ENCODE assay signal across 9 mouse cellular contexts in genomic region chr1:119494024-119494711, GRCm38 (mm10). TPM values are rescaled to one million over a fixed set of nuclear protein-coding genes. Genes with fewer than 3 reads are reported as not detected.
DNase-seq lines count a peak whose midpoint lies in the region; ATAC-seq and TF ChIP-seq lines count a peak whose summit lies in the region.
"Had no signal": no experiment of that assay in that cellular context is flagged by ENCODE, and none has a peak within 500 bp of the region (broad histone marks: within the 10 kb centered on the region; RNA-seq: fewer than 3 reads in every experiment).

No protein-coding gene starts in this region.

- no peaks in the 10 kb centered on the region for H3K9me3 ChIP-seq in liver, embryonic 14.5 days (ENCODE audit: control insufficient read depth, low read length)
- no peaks in the 10 kb centered on the region for H3K9me3 ChIP-seq in MEL (replicated peaks; ENCODE audit: insufficient read depth, low read length)
- H3K9me3 ChIP-seq: midbrain, embryonic 12.5 days had no signal

- peaks cover 1% of the 10 kb centered on the region; the same call in 1 of the 2 replicates for H3K79me2 ChIP-seq in MEL (ENCODE audit: control insufficient read depth, insufficient read depth, low read length, poor library complexity)

- ATAC-seq in liver, embryonic 14.5 days (ENCODE audit: insufficient read depth) = no peak

- no peaks in the 10 kb centered on the region for H3K36me3 ChIP-seq in liver, embryonic 14.5 days (replicated peaks; ENCODE audit: control insufficient read depth, insufficient read depth, low read depth)
- H3K36me3 ChIP-seq in MEL (ENCODE audit: control insufficient read depth in 1 of 2, insufficient read depth in 2 of 2, low read length in 2 of 2) = peaks cover 0 to 5% of the 10 kb centered on the region in 2 experiments; a peak in 2 of 4 replicates
- H3K36me3 ChIP-seq: midbrain, embryonic 12.5 days had no signal

- TF ChIP-seq EP300 in liver, embryonic 14.5 days (IDR thresholded peaks at IDR 0.05; ENCODE audit: low read depth) = no peak
- no peak for TF ChIP-seq EP300 in MEL (IDR thresholded peaks at IDR 0.05; ENCODE audit: low read depth in 1 of 2, low read length in 2 of 2)

- DNase-seq in heart, adult 11 months = peak; percentile 97
- no peak for DNase-seq in heart, adult 8-10 months (ENCODE audit: low spot score)
- no peak for DNase-seq in liver, embryonic 14.5 days (ENCODE audit: low read depth in 3 of 3, low spot score in 3 of 3)
- DNase-seq in liver (no peak), MEL (ENCODE audit: low read depth, low spot score) (peak; percentile 51)
- DNase-seq in heart, postnatal 4 days = peak; percentile 77
- no peak for DNase-seq in right cerebral cortex, postnatal 4 days
- DNase-seq in urinary bladder, postnatal 10 days (ENCODE audit: low spot score) = no peak

- H3K4me1 ChIP-seq in liver, embryonic 14.5 days (replicated peaks; ENCODE audit: control insufficient read depth in 2 of 2, insufficient read depth in 2 of 2, low read length in 1 of 2) = peaks cover 0 to 17% of the 10 kb centered on the region in 2 experiments; a peak in 2 of 4 replicates
- peaks cover 0 to 6% of the 10 kb centered on the region in 2 experiments; a peak in 2 of 4 replicates for H3K4me1 ChIP-seq in MEL (ENCODE audit: control insufficient read depth in 1 of 2, insufficient read depth in 2 of 2, low read length in 2 of 2)
- H3K4me1 ChIP-seq: midbrain, embryonic 12.5 days had no signal

- 70% methylated on average over 2 of the region's 2 CpGs for WGBS in liver, embryonic 14.5 days (ENCODE audit: insufficient replicate concordance)

- peak; percentile 34; the same call in 1 of the 2 replicates for TF ChIP-seq CTCF in liver, embryonic 14.5 days (IDR thresholded peaks at IDR 0.05; ENCODE audit: low read depth)
- peak; percentile 56 to 62 (median 58) for TF ChIP-seq CTCF in MEL (IDR thresholded peaks at IDR 0.05 in 2 of 3, conservative IDR thresholded peaks at IDR 0.05 in 1 of 3; ENCODE audit: control insufficient read depth in 1 of 3, insufficient read depth in 1 of 3, low read depth in 2 of 3, low read length in 3 of 3, poor library complexity in 1 of 3, severe bottlenecking in 1 of 3)

- H3K27ac ChIP-seq in liver, embryonic 14.5 days = no peak overlapping the region
- no peak overlapping the region for H3K27ac ChIP-seq in MEL (ENCODE audit: control insufficient read depth, low read depth, low read length)
- H3K27ac ChIP-seq: midbrain, embryonic 12.5 days had no signal

- H3K4me3 ChIP-seq in liver, embryonic 14.5 days (ENCODE audit: insufficient read depth in 1 of 2, low read depth in 2 of 2, low read length in 2 of 2) = no peak overlapping the region
- no peak overlapping the region for H3K4me3 ChIP-seq in MEL (ENCODE audit: control insufficient read depth in 1 of 2, insufficient read depth in 1 of 2, low read depth in 2 of 2, low read length in 2 of 2)
- H3K4me3 ChIP-seq: midbrain, embryonic 12.5 days had no signal

- TF ChIP-seq RAD21 in MEL (IDR thresholded peaks at IDR 0.05; ENCODE audit: low read depth, low read length) = peak; percentile 19

- TF ChIP-seq POLR2A in MEL (IDR thresholded peaks at IDR 0.05; ENCODE audit: control insufficient read depth in 1 of 2, insufficient read depth in 1 of 2, low read depth in 1 of 2, low read length in 2 of 2, poor library complexity in 1 of 2) = no peak

- H3K27me3 ChIP-seq in liver, embryonic 14.5 days (ENCODE audit: control insufficient read depth, insufficient read depth, low read length) = no peaks in the 10 kb centered on the region
- H3K27me3 ChIP-seq in MEL (ENCODE audit: control insufficient read depth in 1 of 2, insufficient read depth in 2 of 2, low read length in 2 of 2) = no peaks in the 10 kb centered on the region
- H3K27me3 ChIP-seq: midbrain, embryonic 12.5 days had no signal

- H3K4me2 ChIP-seq in liver, embryonic 14.5 days (ENCODE audit: low read depth) = no peak overlapping the region
- H3K4me2 ChIP-seq: midbrain, embryonic 12.5 days had no signal

- H3K9ac ChIP-seq in liver, embryonic 14.5 days (replicated peaks) = no peak overlapping the region
- H3K9ac ChIP-seq in MEL (ENCODE audit: control insufficient read depth, low read depth, low read length, poor library complexity, severe bottlenecking) = no peak overlapping the region
- H3K9ac ChIP-seq: midbrain, embryonic 12.5 days had no signal

TF ChIP-seq in MEL, 35 proteins besides CTCF, POLR2A, EP300 and RAD21:
- TF ChIP-seq ZNF384 (IDR thresholded peaks at IDR 0.05; ENCODE audit: low read depth, low read length) (no peak), RCOR1 (IDR thresholded peaks at IDR 0.05; ENCODE audit: low read depth, low read length) (no peak), UBTF (IDR thresholded peaks at IDR 0.05; ENCODE audit: borderline replicate concordance, insufficient read depth, low read depth, low read length) (no peak), MAX (IDR thresholded peaks at IDR 0.05; ENCODE audit: low read length) (peak; percentile 31; the same call in 1 of the 2 replicates), TBP (IDR thresholded peaks at IDR 0.05; ENCODE audit: low read depth, low read length) (no peak), SMC3 (IDR thresholded peaks at IDR 0.05; ENCODE audit: low read depth, low read length) (peak; percentile 58)

RNA-seq across cellular contexts. Expression of gene Ralb, which starts 10.4 kb away (rescaled TPM):
- 10 to 100 TPM; 22.7 to 29.9 (median 27.2) TPM for total RNA-seq in heart, adult 8-10 months (2022)
- 8.7 and 11.6 TPM in 2 replicates for polyA plus RNA-seq in liver, embryonic 14.5 days (2012; rRNA removed)
- 25.7 and 26.0 TPM in 2 replicates for polyA plus RNA-seq in liver, embryonic 14.5 days (2014; fragmentation: Nextera tagmentation; extraction: Ambion mirVana)
- 26.2 and 28.0 TPM in 2 replicates for total RNA-seq in MEL (2012; rRNA removed)
- polyA plus RNA-seq in MEL (2012; ENCODE audit: insufficient read depth in 1 of 2, insufficient read length in 2 of 2, low read depth in 1 of 2, low replicate concordance in 2 of 2, missing spikeins in 1 of 2) = 10 to 100 TPM in 1 of 2 experiments, not detected in 1; 45.1 TPM
- total RNA-seq in heart, postnatal 4 days (2021) = 10 to 100 TPM; 59.2 to 62.2 TPM

RNA-seq across cellular contexts. Expression of gene Tmem185b, which starts 31.8 kb away (rescaled TPM):
- total RNA-seq in heart, adult 8-10 months (2022) = 10 to 100 TPM; 11.5 to 13.9 (median 11.8) TPM
- 6.0 and 7.0 TPM in 2 replicates for polyA plus RNA-seq in liver, embryonic 14.5 days (2012; rRNA removed)
- polyA plus RNA-seq in liver, embryonic 14.5 days (2014; fragmentation: Nextera tagmentation; extraction: Ambion mirVana) = 5.9 and 8.2 TPM in 2 replicates
- total RNA-seq in MEL (2012; rRNA removed) = 19.7 and 25.2 TPM in 2 replicates
- 10 to 100 TPM in 1 of 2 experiments, not detected in 1; 35.8 TPM for polyA plus RNA-seq in MEL (2012; ENCODE audit: insufficient read depth in 1 of 2, insufficient read length in 2 of 2, low read depth in 1 of 2, low replicate concordance in 2 of 2, missing spikeins in 1 of 2)
- total RNA-seq in heart, postnatal 4 days (2021) = 10 to 100 TPM; 20.2 to 20.6 TPM

Comparison
In these comparisons a context has a peak if more than half of its experiments do, and no peak if none do; other contexts are left out.
1. DNase-seq: peak in heart, adult 11 months (single experiment), MEL (single experiment) and heart, postnatal 4 days (single experiment); none in heart, adult 8-10 months (single experiment), liver, embryonic 14.5 days (0 of 3), liver (single experiment), right cerebral cortex, postnatal 4 days (single experiment) and urinary bladder, postnatal 10 days (single experiment).